Mouse (Mus musculus): ENCODE data around the gene Fbxw7.

GRCm38 (mm10) chr3:84936252-84936651, 121.2 kb downstream of the Fbxw7 start:
- TF ChIP-seq CTCF (IDR thresholded peaks at IDR 0.05; ENCODE audit: low read depth, low read length) (no peak), POLR2A (IDR thresholded peaks at IDR 0.05; ENCODE audit: insufficient read depth, low read length) (no peak)
